Mouse (Mus musculus): Measurements from ENCODE around the gene Kcnj14. TPM values are rescaled to one million over a fixed set of nuclear protein-coding genes. Genes with fewer than 3 reads are reported as not detected.
A peak's percentile ranks its signal among the peaks of the same experiment; 100 is the strongest.

Kcnj14 gene
- total and polyA plus RNA-seq, 2 experiments from 2014 or later, result 0.29 TPM; not detected in 1

DNA sequence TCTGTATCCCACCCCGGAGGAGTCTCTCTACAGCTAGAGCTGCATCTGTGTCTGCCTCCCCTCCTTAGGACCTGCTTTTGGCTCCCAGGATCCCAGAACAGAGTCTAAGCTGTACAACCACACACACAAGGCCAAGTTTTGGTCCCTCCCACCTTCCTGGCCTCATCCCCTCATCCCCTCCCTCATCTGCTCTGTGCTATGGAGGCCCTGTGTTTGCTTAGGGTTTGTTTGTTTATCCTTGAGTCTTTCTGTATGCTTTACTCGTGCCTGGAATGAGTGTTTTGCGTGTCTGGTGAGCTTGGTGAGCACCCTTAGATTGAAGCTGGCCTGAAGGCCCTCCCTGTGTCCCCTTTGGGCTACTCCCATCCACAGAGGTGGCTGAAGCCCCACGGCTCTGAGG, 34.4 kb upstream of the Kcnj14 start:
- Histone ChIP-seq H3K4me1 (ENCODE audit: control insufficient read depth, insufficient read depth) (peaks cover 5% of the 10 kb centered on the region; the same call in 1 of the 2 replicates), H3K27me3 (ENCODE audit: control insufficient read depth, insufficient read depth, low read length) (peaks cover 51% of the 10 kb centered on the region), H3K4me2 (ENCODE audit: low read depth, low read length) (no peak overlapping the region), H3K36me3 (replicated peaks; ENCODE audit: control insufficient read depth, insufficient read depth, low read length) (no peaks in the 10 kb centered on the region), H3K27ac (ENCODE audit: low read depth) (no peak overlapping the region), H3K4me3 (ENCODE audit: low read depth, low read length) (no peak overlapping the region), H3K9ac (replicated peaks; ENCODE audit: low read depth, low read length) (no peak overlapping the region), H3K9me3 (replicated peaks; ENCODE audit: control insufficient read depth, low read length) (no peaks in the 10 kb centered on the region)
- DNase-seq (ENCODE audit: low spot score), result no peak
- no peak for TF ChIP-seq EP300 (IDR thresholded peaks at IDR 0.05; ENCODE audit: low read depth)
- TF ChIP-seq CTCF (IDR thresholded peaks at IDR 0.05; ENCODE audit: low read depth), result no peak
- 54% methylated on average over 4 of the region's 4 CpGs for WGBS
- ATAC-seq (ENCODE audit: insufficient read depth, low read depth), result no peak

DNA sequence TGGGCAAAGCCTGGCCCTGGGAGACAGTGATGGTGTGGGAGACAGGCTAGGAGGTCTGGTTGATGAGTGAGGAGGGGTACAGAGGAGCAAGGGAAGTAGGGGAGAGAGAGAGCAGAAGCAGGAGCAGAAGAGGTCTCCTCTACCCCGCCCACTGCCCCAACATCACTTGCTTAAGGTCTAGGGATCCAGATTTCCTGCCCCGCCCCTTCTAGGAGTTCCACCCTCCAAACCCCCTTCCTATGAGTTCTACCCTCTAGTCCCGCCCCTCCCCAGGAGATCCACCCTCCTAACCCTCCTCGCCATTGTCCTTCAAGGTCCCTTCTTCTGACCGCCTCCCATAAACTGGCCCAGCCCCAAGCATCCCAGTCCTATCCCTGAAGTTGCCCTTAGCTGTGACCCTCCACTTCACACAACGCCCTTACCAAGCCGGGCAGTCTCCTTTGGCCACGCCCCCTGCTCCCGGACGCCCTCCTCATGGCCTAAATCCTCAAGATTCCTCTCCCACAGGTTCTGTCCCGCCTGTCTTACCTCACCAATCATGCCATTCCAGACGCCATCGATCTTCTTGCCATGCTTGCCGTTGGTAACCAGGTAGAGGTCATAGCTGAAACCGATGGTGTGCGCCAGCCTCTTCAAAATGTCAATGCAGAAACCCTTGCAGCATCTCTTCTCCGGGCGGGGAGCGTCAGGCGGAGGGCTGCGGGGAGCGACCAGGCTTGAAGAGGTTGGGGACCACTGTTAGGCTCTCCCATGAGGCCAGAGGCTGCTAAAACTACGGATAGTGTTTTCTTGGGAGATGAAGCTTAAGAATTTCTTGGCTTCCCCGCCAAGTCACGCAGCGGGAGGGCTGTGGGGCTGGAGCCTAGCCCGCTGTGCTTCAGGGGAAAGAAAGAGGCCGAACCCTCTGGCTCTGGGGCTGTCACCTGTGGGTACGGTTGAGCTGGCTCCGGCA, 32.6 kb upstream of the Kcnj14 start:
- Histone ChIP-seq H3K27ac (ENCODE audit: low read depth) (no peak overlapping the region), H3K36me3 (replicated peaks; ENCODE audit: control insufficient read depth, insufficient read depth, low read length) (no peaks in the 10 kb centered on the region), H3K9ac (replicated peaks; ENCODE audit: low read depth, low read length) (peak overlapping the region; percentile 30; the same call in 1 of the 2 replicates), H3K4me1 (ENCODE audit: control insufficient read depth, insufficient read depth) (peaks cover 5% of the 10 kb centered on the region; the same call in 1 of the 2 replicates), H3K4me3 (ENCODE audit: low read depth, low read length) (peak overlapping the region; percentile 40), H3K4me2 (ENCODE audit: low read depth, low read length) (peak overlapping the region; percentile 65), H3K9me3 (replicated peaks; ENCODE audit: control insufficient read depth, low read length) (no peaks in the 10 kb centered on the region), H3K27me3 (ENCODE audit: control insufficient read depth, insufficient read depth, low read length) (peaks cover 50% of the 10 kb centered on the region)
- no peak for TF ChIP-seq EP300 (IDR thresholded peaks at IDR 0.05; ENCODE audit: low read depth)
- TF ChIP-seq CTCF (IDR thresholded peaks at IDR 0.05; ENCODE audit: low read depth), result no peak
- no peak for DNase-seq (ENCODE audit: low spot score)
- 0 out of 2 replicates have a peak, but pooled peaks have one; percentile 44 for ATAC-seq (ENCODE audit: insufficient read depth, low read depth)
- WGBS, result 3% methylated on average over 30 of the region's 30 CpGs

- WGBS, result 77% methylated on average over 12 of the region's 12 CpGs
- Histone ChIP-seq H3K4me1 (ENCODE audit: control insufficient read depth, insufficient read depth) (peaks cover 5% of the 10 kb centered on the region; the same call in 1 of the 2 replicates), H3K27ac (ENCODE audit: low read depth) (no peak overlapping the region), H3K9me3 (replicated peaks; ENCODE audit: control insufficient read depth, low read length) (no peaks in the 10 kb centered on the region), H3K36me3 (replicated peaks; ENCODE audit: control insufficient read depth, insufficient read depth, low read length) (no peaks in the 10 kb centered on the region), H3K4me2 (ENCODE audit: low read depth, low read length) (no peak overlapping the region), H3K27me3 (ENCODE audit: control insufficient read depth, insufficient read depth, low read length) (peaks cover 32% of the 10 kb centered on the region), H3K4me3 (ENCODE audit: low read depth, low read length) (no peak overlapping the region), H3K9ac (replicated peaks; ENCODE audit: low read depth, low read length) (no peak overlapping the region)
- TF ChIP-seq CTCF (IDR thresholded peaks at IDR 0.05; ENCODE audit: low read depth), result no peak
- DNase-seq (ENCODE audit: low spot score) (no peak), ATAC-seq (ENCODE audit: insufficient read depth, low read depth) (no peak)
Measured at GRCm38 (mm10) chr7:45853089-45853488, 28.5 kb upstream of the Kcnj14 start.

DNA sequence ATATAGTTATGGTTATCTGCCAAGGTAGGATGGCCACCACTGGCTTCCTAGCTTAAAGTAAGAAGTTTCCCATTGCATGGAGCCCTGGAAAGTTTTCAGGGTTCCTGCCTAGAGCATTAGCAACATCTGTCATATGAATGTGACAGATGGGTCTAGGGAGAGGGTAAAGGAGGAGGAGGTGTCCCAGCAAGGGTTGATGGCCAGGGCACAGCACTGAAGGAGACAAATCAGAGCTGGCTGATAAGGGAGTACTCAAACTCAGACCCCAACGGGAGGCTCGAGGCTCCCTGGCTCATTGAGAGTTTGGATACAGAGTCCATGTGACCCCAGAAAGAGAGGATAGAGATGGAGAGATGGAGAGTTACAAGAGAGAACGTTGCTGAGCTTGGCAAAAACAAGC, 26.1 kb upstream of the Kcnj14 start:
- no peak overlapping the region for H3K4me2 ChIP-seq (ENCODE audit: low read depth, low read length)
- no peak overlapping the region for H3K9ac ChIP-seq (replicated peaks; ENCODE audit: low read depth, low read length)
- TF ChIP-seq CTCF (IDR thresholded peaks at IDR 0.05; ENCODE audit: low read depth) (no peak), EP300 (IDR thresholded peaks at IDR 0.05; ENCODE audit: low read depth) (no peak)
- 46% methylated on average over 3 of the region's 3 CpGs for WGBS
- no peak overlapping the region for H3K27ac ChIP-seq (ENCODE audit: low read depth)
- H3K36me3 ChIP-seq (replicated peaks; ENCODE audit: control insufficient read depth, insufficient read depth, low read length), result no peaks in the 10 kb centered on the region
- ATAC-seq (ENCODE audit: insufficient read depth, low read depth), result no peak
- H3K9me3 ChIP-seq (replicated peaks; ENCODE audit: control insufficient read depth, low read length), result no peaks in the 10 kb centered on the region
- H3K27me3 ChIP-seq (ENCODE audit: control insufficient read depth, insufficient read depth, low read length), result peaks cover 15% of the 10 kb centered on the region; the same call in 1 of the 2 replicates
- H3K4me1 ChIP-seq (ENCODE audit: control insufficient read depth, insufficient read depth), result no peaks in the 10 kb centered on the region
- H3K4me3 ChIP-seq (ENCODE audit: low read depth, low read length), result no peak overlapping the region
- no peak for DNase-seq (ENCODE audit: low spot score)

DNA sequence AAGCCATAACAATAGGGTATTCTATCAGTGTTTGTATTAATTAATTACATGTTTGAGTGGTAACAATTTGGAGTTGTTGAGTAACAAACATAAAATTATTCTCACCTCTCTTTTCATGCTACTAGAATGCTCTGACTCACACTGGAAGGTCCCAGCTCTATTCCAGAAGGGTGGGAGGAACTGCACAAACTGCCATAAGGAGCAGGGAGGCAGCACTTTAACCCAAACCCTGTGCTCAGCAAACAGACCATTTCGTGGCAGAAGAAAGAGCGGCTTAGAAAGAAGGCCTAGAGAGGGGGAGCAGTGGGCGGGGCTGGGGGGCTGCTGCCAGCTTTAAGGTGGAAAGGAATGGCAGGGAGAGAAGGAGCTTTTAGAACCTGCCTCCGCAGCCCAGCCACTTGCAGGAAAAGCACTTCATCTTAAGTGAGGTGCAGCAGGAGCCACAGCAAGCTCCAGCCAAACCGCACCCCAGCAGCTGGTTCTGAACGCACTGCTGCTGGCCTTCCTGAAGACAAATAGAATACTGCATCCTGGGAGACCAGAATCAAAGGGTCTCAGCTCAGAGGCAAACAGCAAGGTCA, 24.0 kb upstream of the Kcnj14 start:
- H3K9me3 ChIP-seq (replicated peaks; ENCODE audit: control insufficient read depth, low read length), result no peaks in the 10 kb centered on the region
- no peaks in the 10 kb centered on the region for H3K36me3 ChIP-seq (replicated peaks; ENCODE audit: control insufficient read depth, insufficient read depth, low read length)
- ATAC-seq (ENCODE audit: insufficient read depth, low read depth) (no peak), DNase-seq (ENCODE audit: low spot score) (no peak)
- no peak overlapping the region for H3K27ac ChIP-seq (ENCODE audit: low read depth)
- no peak overlapping the region for H3K4me3 ChIP-seq (ENCODE audit: low read depth, low read length)
- H3K4me1 ChIP-seq (ENCODE audit: control insufficient read depth, insufficient read depth), result no peaks in the 10 kb centered on the region
- no peak for TF ChIP-seq EP300 (IDR thresholded peaks at IDR 0.05; ENCODE audit: low read depth)
- TF ChIP-seq CTCF (IDR thresholded peaks at IDR 0.05; ENCODE audit: low read depth), result no peak
- H3K4me2 ChIP-seq (ENCODE audit: low read depth, low read length), result no peak overlapping the region
- peaks cover 15% of the 10 kb centered on the region; the same call in 1 of the 2 replicates for H3K27me3 ChIP-seq (ENCODE audit: control insufficient read depth, insufficient read depth, low read length)
- WGBS, result 20% methylated on average over 6 of the region's 6 CpGs
- H3K9ac ChIP-seq (replicated peaks; ENCODE audit: low read depth, low read length), result no peak overlapping the region

All from heart, postnatal 0 days (tissue).